Mouse (Mus musculus): ENCODE results near the gene Cfap77. TPM values are rescaled to one million over a fixed set of nuclear protein-coding genes. Genes with fewer than 3 reads are reported as not detected.
A peak's percentile ranks its signal among the peaks of the same experiment; 100 is the strongest.
"Not testable (repeated sequence)": the region's sequence is repeated elsewhere in the genome, so short reads cannot be mapped to it uniquely, and the experiment has no call there.

Cfap77 gene
- 0.04 and 0.43 TPM in 2 replicates for polyA plus RNA-seq (2012; rRNA removed)

DNA sequence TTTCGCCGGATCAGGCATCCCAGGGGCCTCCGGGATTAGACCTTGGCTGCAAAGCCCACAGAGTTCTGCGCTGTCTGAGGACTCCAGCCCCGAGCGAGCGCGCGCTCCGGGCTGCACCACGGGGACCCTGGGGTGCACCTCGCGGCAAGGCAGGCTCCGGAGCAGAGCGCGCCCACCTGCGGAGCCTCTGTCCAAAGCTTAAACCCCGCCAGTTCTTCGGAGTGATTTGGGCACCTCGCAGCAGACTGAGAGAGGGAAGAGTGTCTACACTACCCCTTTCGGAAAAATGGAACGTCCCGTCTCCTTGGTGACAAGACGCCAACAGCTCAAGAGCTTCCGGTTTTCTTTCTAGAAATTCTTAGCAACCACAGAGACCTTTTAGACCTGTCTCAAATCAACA lies at the start of gene Cfap77:
Cfap77 (minus strand) TSS at position 76 of the 400 bp plus-strand sequence.
- peak; percentile 50 for DNase-seq (ENCODE audit: low read depth, low spot score)
- under 1% methylated on average over 25 of the region's 25 CpGs for WGBS

DNA sequence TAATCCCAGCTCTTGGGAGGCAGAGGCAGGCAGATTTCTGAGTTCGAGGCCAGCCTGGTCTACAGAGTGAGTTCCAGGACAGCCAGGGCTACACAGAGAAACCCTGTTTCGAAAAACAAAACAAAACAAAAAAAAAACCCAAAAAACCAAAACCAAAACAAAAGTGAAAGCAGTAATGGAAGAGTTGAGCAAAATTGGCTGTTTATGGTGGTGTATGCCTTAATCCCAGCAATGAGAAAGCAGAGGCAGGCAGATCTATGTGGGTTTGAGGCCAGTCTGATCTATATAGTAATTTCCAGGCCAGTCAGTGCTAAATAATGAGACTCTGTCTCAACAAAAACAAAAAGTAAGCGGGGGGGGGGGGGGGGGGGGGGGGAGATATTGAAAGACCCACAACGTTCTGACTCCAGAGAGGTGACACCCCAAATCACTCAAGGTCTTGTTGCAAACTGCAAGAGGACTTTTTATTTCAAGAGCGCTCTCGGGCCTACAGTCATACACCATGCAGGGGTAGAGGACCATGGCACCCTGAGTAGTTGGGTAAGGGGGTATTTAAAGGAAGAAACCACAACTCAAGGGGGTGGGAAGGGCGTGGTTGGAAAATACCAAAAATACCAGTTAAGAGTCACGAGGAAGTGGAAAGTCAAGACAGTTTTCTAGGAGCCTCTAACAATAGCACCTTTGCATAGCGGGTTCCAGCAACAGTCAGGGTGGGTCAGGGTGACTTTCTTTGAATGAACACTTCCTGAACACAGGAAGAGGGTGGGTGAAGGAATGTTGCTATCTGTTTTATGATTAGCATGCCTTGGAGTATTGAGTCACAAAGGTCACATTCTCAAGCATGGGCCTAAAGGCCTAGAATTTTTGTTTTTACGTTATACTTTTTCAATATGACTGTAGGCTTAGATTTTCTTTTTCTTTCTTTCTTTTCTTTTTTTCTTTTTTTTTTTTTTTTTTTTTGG lies 47.8 kb upstream of the Cfap77 start:
- 65% methylated on average over 10 of the region's 10 CpGs for WGBS
- DNase-seq (ENCODE audit: low read depth, low spot score) = not testable (repeated sequence)

- 32% methylated on average over 7 of the region's 7 CpGs for WGBS
- DNase-seq (ENCODE audit: low read depth, low spot score) = no peak
Observed at GRCm38 (mm10) chr2:29100822-29101534, 46.1 kb upstream of the Cfap77 start.

DNA sequence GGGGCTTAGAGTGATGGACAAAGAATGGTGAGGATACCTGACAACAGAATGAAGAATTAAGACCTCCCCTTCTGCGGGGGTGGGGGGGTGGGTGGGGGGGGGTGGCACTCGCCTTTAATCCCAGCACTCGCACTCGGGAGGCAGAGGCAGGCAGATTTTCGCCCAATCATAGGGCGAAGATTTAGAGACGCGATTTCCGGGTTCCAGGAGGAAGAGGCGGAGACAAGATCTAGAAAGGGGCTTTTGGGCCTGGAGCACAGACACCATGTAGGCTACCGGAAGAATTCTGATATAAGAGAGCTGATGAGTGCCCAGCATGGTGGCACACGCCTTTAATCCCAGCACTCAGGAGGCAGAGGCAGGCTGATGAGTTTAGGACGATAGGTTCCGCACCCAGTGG lies 44.8 kb upstream of the Cfap77 start:
- DNase-seq (ENCODE audit: low read depth, low spot score) = no peak
- 92% methylated on average over 14 of the region's 14 CpGs for WGBS

GRCm38 (mm10) chr2:29098786-29099185 lies 43.9 kb upstream of the Cfap77 start:
- WGBS = 31% methylated on average over 8 of the region's 8 CpGs
- DNase-seq (ENCODE audit: low read depth, low spot score) = no peak

GRCm38 (mm10) chr2:29097955-29098354 lies 43.1 kb upstream of the Cfap77 start:
- not testable (repeated sequence) for DNase-seq (ENCODE audit: low read depth, low spot score)
- 96% methylated on average over 5 of the region's 5 CpGs for WGBS

- DNase-seq (ENCODE audit: low read depth, low spot score) = no peak
- 54% methylated on average over 3 of the region's 3 CpGs for WGBS
Observed at GRCm38 (mm10) chr2:29097465-29097864, 42.6 kb upstream of the Cfap77 start.

DNA sequence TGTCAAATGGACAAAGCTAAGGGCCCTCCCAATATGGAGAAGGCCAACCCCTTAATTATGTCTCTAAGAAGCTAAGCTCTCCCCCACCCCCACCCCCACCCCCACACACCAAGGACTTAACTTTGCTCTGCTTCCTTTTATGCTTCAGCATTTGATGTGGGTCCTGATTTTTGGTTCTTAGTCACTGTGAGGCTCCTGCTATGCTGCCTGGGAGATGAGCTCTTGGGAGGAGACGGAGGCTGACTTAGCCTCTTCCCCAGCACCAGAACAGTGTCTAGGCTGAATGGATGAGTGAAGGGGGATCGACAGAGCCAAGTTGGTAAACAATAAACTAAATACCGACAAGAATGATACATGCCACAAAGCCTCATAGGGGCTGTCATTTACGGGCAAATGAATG lies 41.9 kb upstream of the Cfap77 start:
- DNase-seq (ENCODE audit: low read depth, low spot score) = no peak
- 76% methylated on average over 4 of the region's 4 CpGs for WGBS

- DNase-seq (ENCODE audit: low read depth, low spot score) = no peak
- 56% methylated on average over 8 of the region's 8 CpGs for WGBS
Observed at GRCm38 (mm10) chr2:29095674-29096073, 40.8 kb upstream of the Cfap77 start.

DNA sequence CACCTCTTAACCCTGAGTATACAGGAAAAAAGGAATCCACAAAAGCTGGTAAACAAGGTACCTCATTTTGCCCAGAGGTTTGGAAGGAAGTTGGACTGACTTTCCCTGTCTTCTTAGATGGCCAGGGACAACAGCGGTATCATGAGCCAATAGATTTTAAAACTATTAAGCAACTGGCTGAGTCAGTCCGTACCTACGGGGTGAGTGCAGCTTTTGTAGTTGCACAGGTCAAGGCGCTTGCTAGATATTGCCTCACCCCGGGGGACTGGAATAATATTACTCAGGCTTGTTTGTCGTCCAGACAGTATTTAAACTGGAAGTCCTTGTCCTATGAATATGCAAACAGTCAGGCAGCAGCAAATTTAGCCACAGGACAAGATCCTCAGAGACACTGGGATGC lies 34.4 kb upstream of the Cfap77 start:
- WGBS = 64% methylated on average over 6 of the region's 6 CpGs

DNA sequence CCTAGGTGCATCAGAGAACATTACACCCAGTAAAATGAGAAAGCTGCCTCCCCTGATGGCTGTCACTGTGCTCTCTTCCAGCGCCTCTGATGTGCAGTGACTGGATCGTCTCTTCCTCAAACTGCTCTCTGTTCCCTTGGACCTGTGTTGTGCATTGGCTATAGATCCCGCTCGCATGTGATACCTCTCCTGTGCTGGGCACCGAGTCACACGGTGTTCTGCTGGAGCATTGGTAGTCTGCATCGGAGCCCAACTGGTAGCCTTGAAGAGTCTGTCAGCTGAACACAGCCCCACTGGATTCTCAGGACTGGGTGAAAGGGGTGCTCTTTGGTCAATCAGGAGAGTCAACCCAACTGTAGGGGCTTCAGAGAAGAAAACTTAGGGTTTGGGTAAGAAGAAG lies 31.2 kb upstream of the Cfap77 start:
- DNase-seq (ENCODE audit: low read depth, low spot score) = no peak
- 96% methylated on average over 7 of the region's 7 CpGs for WGBS

More for the DNA sequence above, 34.4 kb upstream of the Cfap77 start:
- DNase-seq (ENCODE audit: low read depth, low spot score) = not testable (repeated sequence)

GRCm38 (mm10) chr2:29081965-29082364 lies 27.1 kb upstream of the Cfap77 start:
- DNase-seq (ENCODE audit: low read depth, low spot score) = no peak
- 74% methylated on average over 3 of the region's 3 CpGs for WGBS

DNA sequence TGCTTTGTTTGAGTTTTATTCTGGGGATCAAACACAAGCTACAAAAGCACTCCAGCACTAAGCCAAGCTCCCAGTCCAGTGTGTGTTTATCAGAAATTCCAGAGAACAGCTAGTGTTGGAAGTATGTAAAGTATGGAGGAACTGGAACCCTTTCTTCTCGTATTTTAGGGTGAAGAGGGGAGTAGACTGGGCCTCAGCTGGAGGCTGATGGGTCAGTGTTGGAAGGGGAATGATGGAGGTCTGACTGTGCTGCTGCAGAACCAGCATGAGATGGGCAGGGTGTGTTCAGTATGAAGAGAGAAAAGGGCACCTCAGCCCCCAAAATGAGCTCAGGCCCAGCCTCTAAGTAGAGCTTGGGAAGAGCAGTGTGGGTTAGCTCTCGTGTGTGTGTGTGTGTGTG lies 21.4 kb upstream of the Cfap77 start:
- no peak for DNase-seq (ENCODE audit: low read depth, low spot score)
- WGBS = 77% methylated on average over 2 of the region's 2 CpGs

DNA sequence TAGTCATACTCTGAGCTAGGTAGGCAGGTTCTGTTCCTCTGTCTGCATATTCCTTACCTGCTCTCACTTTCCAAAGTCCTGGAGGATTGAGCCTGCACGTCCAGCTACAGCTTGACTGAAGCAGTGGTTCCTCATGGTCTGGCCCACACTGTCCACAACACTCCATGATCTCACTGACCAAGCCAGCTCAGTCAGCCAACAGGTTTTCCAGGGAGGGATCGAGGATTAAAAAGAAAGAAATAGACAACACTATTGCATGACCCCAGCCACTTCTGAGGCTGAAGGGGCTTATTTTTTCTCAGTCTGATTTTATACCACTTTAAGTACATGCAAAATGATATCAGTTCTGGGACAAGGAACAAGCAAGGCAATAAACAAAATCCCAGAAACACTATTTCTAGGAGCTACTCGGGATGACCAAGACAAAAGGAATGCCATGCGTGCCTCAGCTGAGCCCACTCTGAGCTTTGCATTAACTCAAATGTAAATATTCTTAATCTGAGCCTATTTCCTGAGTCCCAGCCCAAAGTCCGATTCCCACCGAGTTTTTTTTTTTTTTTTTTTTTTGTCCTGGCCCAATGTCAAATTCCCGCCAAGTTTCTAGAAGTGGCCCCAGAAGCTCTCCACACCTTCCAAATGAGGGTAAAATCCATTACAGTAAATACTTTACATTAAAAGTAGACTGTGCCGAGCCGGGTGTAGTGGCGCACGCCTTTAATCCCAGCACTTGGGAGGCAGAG lies 20.6 kb upstream of the Cfap77 start:
- 66% methylated on average over 11 of the region's 11 CpGs for WGBS
- DNase-seq (ENCODE audit: low read depth, low spot score) = no peak

DNA sequence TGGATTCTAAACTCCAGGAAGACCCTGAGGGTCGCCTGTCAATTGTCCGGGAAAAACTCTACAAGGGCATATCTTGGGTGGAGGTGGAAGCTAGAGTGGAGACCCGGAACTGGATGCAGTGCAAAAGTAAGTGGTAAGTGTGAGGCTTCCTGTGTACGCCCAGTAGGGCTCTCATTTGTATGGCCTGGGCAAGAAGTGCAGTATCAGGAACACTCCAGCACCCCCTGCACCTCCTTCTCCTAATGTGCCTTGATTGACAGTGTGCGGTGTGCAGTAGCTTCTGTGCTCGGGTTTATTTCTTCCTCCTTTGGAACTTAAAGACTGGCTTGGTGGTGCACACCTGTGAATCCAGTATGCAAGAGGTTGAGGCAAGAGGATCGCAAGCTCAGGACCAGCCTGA lies 19.8 kb upstream of the Cfap77 start:
- no peak for DNase-seq (ENCODE audit: low read depth, low spot score)
- 93% methylated on average over 7 of the region's 7 CpGs for WGBS

- WGBS = 48% methylated on average over 7 of the region's 7 CpGs
- no peak for DNase-seq (ENCODE audit: low read depth, low spot score)
Observed at GRCm38 (mm10) chr2:29066410-29066809, 11.5 kb upstream of the Cfap77 start.

- no peak for DNase-seq (ENCODE audit: low read depth, low spot score)
- WGBS = 92% methylated on average over 6 of the region's 6 CpGs
Observed at GRCm38 (mm10) chr2:29065796-29066195, 10.9 kb upstream of the Cfap77 start.

- peak; percentile 85 for DNase-seq (ENCODE audit: low read depth, low spot score)
- 0% methylated on average over 41 of the region's 41 CpGs for WGBS
Observed at GRCm38 (mm10) chr2:29060135-29060597, 5.3 kb upstream of the Cfap77 start, which contains the start of gene Ttf1. Gene Ttf1 (plus strand): TSS chr2:29060262.

DNA sequence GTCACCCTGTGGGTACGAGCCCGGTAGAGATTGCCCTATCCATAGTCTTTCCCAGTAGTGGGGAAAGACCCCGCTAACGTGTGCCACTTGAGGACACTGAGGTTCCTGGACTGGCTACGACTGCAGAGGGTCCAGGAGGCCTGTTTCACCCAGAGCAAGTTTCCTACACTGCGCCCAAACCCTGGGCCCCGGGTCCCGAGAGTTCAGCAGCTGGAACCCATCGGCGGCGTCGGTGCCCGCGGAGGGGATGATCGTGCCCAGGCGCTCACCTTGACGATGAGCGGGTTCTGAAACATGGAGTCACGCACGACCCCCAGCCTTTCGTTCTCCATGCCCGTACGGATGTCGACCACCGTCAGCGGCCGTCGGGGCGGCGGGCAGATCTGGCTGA lies 326 bp downstream of the Cfap77 start:
- no peak for DNase-seq (ENCODE audit: low read depth, low spot score)
- 1% methylated on average over 30 of the region's 30 CpGs for WGBS

Data from large intestine, adult 2 months (tissue).